Mouse (Mus musculus): Measurements from ENCODE around the gene Maco1. TPM values are rescaled to one million over a fixed set of nuclear protein-coding genes. Genes with fewer than 3 reads are reported as not detected.
A peak's percentile ranks its signal among the peaks of the same experiment; 100 is the strongest.

The Maco1 gene
- polyA plus RNA-seq, 1 experiment from 2014 or later: 20.8 TPM

- Histone ChIP-seq H3K27ac (replicated peaks) (no peak overlapping the region), H3K9ac (ENCODE audit: low read length) (no peak overlapping the region), H3K9me3 (ENCODE audit: control insufficient read depth, low read length) (no peaks in the 10 kb centered on the region), H3K36me3 (ENCODE audit: control insufficient read depth, insufficient read depth, low read length) (peaks cover 4% of the 10 kb centered on the region), H3K4me3 (ENCODE audit: low read depth, low read length) (no peak overlapping the region), H3K4me2 (replicated peaks; ENCODE audit: low read depth) (no peak overlapping the region), H3K27me3 (ENCODE audit: control insufficient read depth, insufficient read depth, low read length) (no peaks in the 10 kb centered on the region), H3K4me1 (replicated peaks; ENCODE audit: control insufficient read depth, insufficient read depth) (peaks cover 2% of the 10 kb centered on the region)
- TF ChIP-seq EP300 (optimal IDR thresholded peaks at IDR 0.05): no peak
- TF ChIP-seq CTCF (IDR thresholded peaks at IDR 0.05; ENCODE audit: low read depth): no peak
- 66% methylated on average over 13 of the region's 13 CpGs for WGBS
- ATAC-seq (ENCODE audit: low FRiP score, low TSS enrichment) (no peak), DNase-seq (ENCODE audit: low spot score) (no peak)
Measured at GRCm38 (mm10) chr4:134754941-134755340, 98.2 kb downstream of the Maco1 start.

DNA sequence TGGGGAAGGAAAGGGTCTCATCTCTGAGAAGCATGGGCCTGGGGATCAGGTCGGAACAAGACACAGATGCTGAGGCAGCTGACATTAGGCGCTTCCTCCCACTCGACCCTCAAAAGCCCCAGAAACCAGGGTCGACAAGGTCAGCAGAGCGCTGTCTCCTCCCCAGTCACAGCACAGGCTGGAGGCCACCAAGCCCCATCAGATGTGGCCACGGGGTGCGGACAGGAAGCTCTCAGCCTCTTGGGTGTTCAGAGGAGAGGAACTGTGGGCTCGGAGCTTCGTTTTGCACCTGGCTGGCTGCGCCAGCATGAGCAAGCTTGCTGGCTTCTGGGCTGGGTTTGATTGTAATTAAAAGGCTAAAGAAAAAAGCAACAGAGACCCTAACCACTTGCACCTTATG lies 98.8 kb downstream of the Maco1 start:
- Histone ChIP-seq H3K27ac (replicated peaks) (no peak overlapping the region), H3K9ac (ENCODE audit: low read length) (no peak overlapping the region), H3K36me3 (ENCODE audit: control insufficient read depth, insufficient read depth, low read length) (peaks cover 4% of the 10 kb centered on the region), H3K9me3 (ENCODE audit: control insufficient read depth, low read length) (no peaks in the 10 kb centered on the region), H3K4me1 (replicated peaks; ENCODE audit: control insufficient read depth, insufficient read depth) (no peaks in the 10 kb centered on the region; the same call in 1 of the 2 replicates), H3K4me2 (replicated peaks; ENCODE audit: low read depth) (no peak overlapping the region), H3K27me3 (ENCODE audit: control insufficient read depth, insufficient read depth, low read length) (no peaks in the 10 kb centered on the region), H3K4me3 (ENCODE audit: low read depth, low read length) (no peak overlapping the region)
- no peak for DNase-seq (ENCODE audit: low spot score)
- ATAC-seq (ENCODE audit: low FRiP score, low TSS enrichment): no peak
- no peak for TF ChIP-seq EP300 (optimal IDR thresholded peaks at IDR 0.05)
- no peak for TF ChIP-seq CTCF (IDR thresholded peaks at IDR 0.05; ENCODE audit: low read depth)
- 56% methylated on average over 10 of the region's 10 CpGs for WGBS

- H3K27ac ChIP-seq (replicated peaks): 0 out of 2 replicates have a peak overlapping the region, but pooled peaks have one; percentile 4
- H3K27me3 ChIP-seq (ENCODE audit: control insufficient read depth, insufficient read depth, low read length): no peaks in the 10 kb centered on the region
- no peaks in the 10 kb centered on the region for H3K9me3 ChIP-seq (ENCODE audit: control insufficient read depth, low read length)
- WGBS: 52% methylated on average over 17 of the region's 17 CpGs
- H3K9ac ChIP-seq (ENCODE audit: low read length): no peak overlapping the region; the same call in 1 of the 2 replicates
- H3K4me3 ChIP-seq (ENCODE audit: low read depth, low read length): no peak overlapping the region
- ATAC-seq (ENCODE audit: low FRiP score, low TSS enrichment) (0 out of 2 replicates have a peak, but pooled peaks have one; percentile 28), DNase-seq (ENCODE audit: low spot score) (no peak)
- peaks cover 4% of the 10 kb centered on the region for H3K36me3 ChIP-seq (ENCODE audit: control insufficient read depth, insufficient read depth, low read length)
- no peak overlapping the region for H3K4me2 ChIP-seq (replicated peaks; ENCODE audit: low read depth)
- TF ChIP-seq EP300 (optimal IDR thresholded peaks at IDR 0.05) (no peak), CTCF (IDR thresholded peaks at IDR 0.05; ENCODE audit: low read depth) (no peak)
- no peaks in the 10 kb centered on the region; the same call in 1 of the 2 replicates for H3K4me1 ChIP-seq (replicated peaks; ENCODE audit: control insufficient read depth, insufficient read depth)
Measured at GRCm38 (mm10) chr4:134753516-134754261, 99.5 kb downstream of the Maco1 start.

GRCm38 (mm10) chr4:134752911-134753426 lies 100.2 kb downstream of the Maco1 start:
- no peak for TF ChIP-seq EP300 (optimal IDR thresholded peaks at IDR 0.05)
- Histone ChIP-seq H3K9ac (ENCODE audit: low read length) (no peak overlapping the region), H3K27me3 (ENCODE audit: control insufficient read depth, insufficient read depth, low read length) (no peaks in the 10 kb centered on the region), H3K4me1 (replicated peaks; ENCODE audit: control insufficient read depth, insufficient read depth) (no peaks in the 10 kb centered on the region), H3K27ac (replicated peaks) (no peak overlapping the region), H3K36me3 (ENCODE audit: control insufficient read depth, insufficient read depth, low read length) (peaks cover 6% of the 10 kb centered on the region), H3K4me2 (replicated peaks; ENCODE audit: low read depth) (no peak overlapping the region), H3K4me3 (ENCODE audit: low read depth, low read length) (no peak overlapping the region), H3K9me3 (ENCODE audit: control insufficient read depth, low read length) (no peaks in the 10 kb centered on the region)
- DNase-seq (ENCODE audit: low spot score): no peak
- WGBS: 61% methylated on average over 11 of the region's 11 CpGs
- ATAC-seq (ENCODE audit: low FRiP score, low TSS enrichment): 0 out of 2 replicates have a peak, but pooled peaks have one; percentile 14

Other genes starting within 250 kb of the Maco1 start
- 1.5 TPM in 2 replicates for gene Man1c1, start 149.1 kb downstream of the Maco1 start, polyA plus RNA-seq (2015; fragmentation: Nextera tagmentation; extraction: Ambion mirVana)
- gene Ldlrap1, start 85.3 kb downstream of the Maco1 start, polyA plus RNA-seq (2015; fragmentation: Nextera tagmentation; extraction: Ambion mirVana): 18.8 and 19.5 TPM in 2 replicates
- 0.47 TPM in 2 replicates for gene Rhd, start 11.2 kb upstream of the Maco1 start, polyA plus RNA-seq (2015; fragmentation: Nextera tagmentation; extraction: Ambion mirVana)
- 187 and 193 TPM in 2 replicates for gene Tmem50a, start 61.7 kb upstream of the Maco1 start, polyA plus RNA-seq (2015; fragmentation: Nextera tagmentation; extraction: Ambion mirVana)
- 278 and 283 TPM in 2 replicates for gene Rsrp1, start 70.2 kb upstream of the Maco1 start, polyA plus RNA-seq (2015; fragmentation: Nextera tagmentation; extraction: Ambion mirVana)
- 74.1 and 77.9 TPM in 2 replicates for gene Syf2, start 77.6 kb upstream of the Maco1 start, polyA plus RNA-seq (2015; fragmentation: Nextera tagmentation; extraction: Ambion mirVana)